In the genomic region with DNA sequence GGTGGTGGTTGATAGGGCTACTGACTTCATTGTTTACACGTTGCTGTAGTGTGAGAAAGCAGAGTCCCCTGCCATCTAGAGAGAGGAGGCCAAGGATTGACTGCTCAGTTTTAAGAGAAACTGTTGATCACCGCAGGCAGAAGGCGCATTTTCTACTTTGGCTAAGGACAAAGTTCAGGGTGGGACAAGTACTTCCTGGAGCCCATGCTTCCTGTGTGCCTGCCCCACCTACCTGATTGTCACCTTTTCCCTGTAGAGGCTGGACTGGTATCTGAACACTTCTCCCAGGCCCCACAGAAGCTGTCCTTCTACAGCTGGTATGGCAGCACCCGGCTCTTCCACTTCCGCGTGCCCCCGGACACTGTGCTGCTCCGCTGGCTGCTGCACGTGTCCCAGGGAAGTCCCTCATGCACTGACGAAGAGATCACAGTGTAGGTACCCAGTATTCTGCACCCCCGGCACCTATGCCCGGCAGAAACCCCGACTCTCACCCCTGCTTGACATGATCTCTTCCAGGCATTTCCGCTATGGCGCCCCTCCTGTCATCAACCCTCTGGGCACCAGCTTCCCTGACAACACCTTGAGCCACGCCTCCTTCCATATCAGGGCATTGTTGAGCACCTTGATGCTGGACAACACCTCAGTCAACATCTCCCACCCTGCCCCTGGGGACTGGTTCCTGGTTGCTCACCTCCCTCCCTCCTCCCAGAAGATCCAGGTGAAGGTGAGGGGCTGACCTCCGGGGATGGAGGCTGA, we compare ENCODE assay signal across 25 mouse cellular contexts. TPM values are rescaled to one million over a fixed set of nuclear protein-coding genes. Genes with fewer than 3 reads are reported as not detected.
DNase-seq lines count a peak whose midpoint lies in the region; ATAC-seq and TF ChIP-seq lines count a peak whose summit lies in the region.
"Had no signal": no experiment of that assay in that cellular context is flagged by ENCODE, and none has a peak within 500 bp of the region (broad histone marks: within the 10 kb centered on the region; RNA-seq: fewer than 3 reads in every experiment).

No protein-coding gene starts in this region.

- H3K4me2 ChIP-seq in intestine, embryonic 16.5 days (ENCODE audit: low read depth, low read length) = peak overlapping the region; percentile 22; the same call in 1 of the 2 replicates
- H3K4me2 ChIP-seq in stomach, embryonic 16.5 days (ENCODE audit: low read depth, low read length) = no peak overlapping the region
- H3K4me2 ChIP-seq: embryonic facial prominence, embryonic 12.5 days; heart, embryonic 15.5 days; limb, embryonic 12.5 days; liver, embryonic 15.5 days; lung, embryonic 14.5 days; midbrain, embryonic 11.5 days had no signal

- WGBS in kidney, adult 2 months = 67% methylated on average over 17 of the region's 17 CpGs
- 71% methylated on average over 17 of the region's 17 CpGs for WGBS in intestine, embryonic 16.5 days
- 76% methylated on average over 17 of the region's 17 CpGs for WGBS in stomach, embryonic 16.5 days
- 93% methylated on average over 17 of the region's 17 CpGs for WGBS in thymus, adult 2 months

- peak; percentile 65 for ATAC-seq in intestine, embryonic 16.5 days
- peak; percentile 15; the same call in 1 of the 2 replicates for ATAC-seq in stomach, embryonic 16.5 days (ENCODE audit: insufficient read depth, low FRiP score)
- ATAC-seq in inflammation-experienced regulatory T-cells, adult 6 months = no peak
- ATAC-seq: forebrain, embryonic 14.5 days; hindbrain, embryonic 16.5 days; midbrain, embryonic 16.5 days had no signal

- peaks cover 5% of the 10 kb centered on the region for H3K4me1 ChIP-seq in kidney, adult 2 months (ENCODE audit: control insufficient read depth, insufficient read depth, low read length)
- peaks cover 82% of the 10 kb centered on the region for H3K4me1 ChIP-seq in E14TG2a.4 (replicated peaks; ENCODE audit: low read depth, low read length)
- peaks cover 10% of the 10 kb centered on the region for H3K4me1 ChIP-seq in intestine, embryonic 16.5 days (ENCODE audit: control insufficient read depth, insufficient read depth, low read length)
- peaks cover 20% of the 10 kb centered on the region for H3K4me1 ChIP-seq in stomach, embryonic 16.5 days (ENCODE audit: control insufficient read depth, insufficient read depth, low read length)
- H3K4me1 ChIP-seq in thymus, adult 2 months (replicated peaks; ENCODE audit: control insufficient read depth, insufficient read depth, low read length) = peaks cover 15% of the 10 kb centered on the region

- DNase-seq in kidney, adult 2 months = no peak
- no peak for DNase-seq in kidney, postnatal 10 days
- no peak for DNase-seq in thymus, adult 2 months
- DNase-seq: adrenal gland, adult 8-10 months; cerebellum, adult 8-10 months; gastrocnemius, postnatal 14 days; layer of hippocampus, postnatal 36 days; lung, embryonic 14.5 days; lung, postnatal 36 days; right cerebral cortex, postnatal 25 days; spleen, adult 18-20 months; thymus, postnatal 4 days had no signal

- H3K27ac ChIP-seq in kidney, adult 2 months (ENCODE audit: insufficient read depth, low read depth, low read length) = peak overlapping the region; percentile 72
- peak overlapping the region; percentile 88 for H3K27ac ChIP-seq in intestine, embryonic 16.5 days (ENCODE audit: low read length)
- H3K27ac ChIP-seq in stomach, embryonic 16.5 days (ENCODE audit: low read length) = peak overlapping the region; percentile 70
- H3K27ac ChIP-seq in thymus, adult 2 months (ENCODE audit: control insufficient read depth, insufficient read depth, low read length) = no peak overlapping the region
- H3K27ac ChIP-seq: embryonic facial prominence, embryonic 12.5 days; heart, embryonic 10.5 days; heart, embryonic 15.5 days; limb, embryonic 12.5 days; liver, embryonic 15.5 days had no signal

- TF ChIP-seq POLR2A in kidney, adult 2 months (IDR thresholded peaks at IDR 0.05; ENCODE audit: low read depth, low read length) = no peak
- no peak for TF ChIP-seq POLR2A in thymus, adult 2 months (IDR thresholded peaks at IDR 0.05; ENCODE audit: control insufficient read depth, extremely low read depth, insufficient read depth, low read length, poor library complexity)

- no peaks in the 10 kb centered on the region for H3K9me3 ChIP-seq in E14TG2a.4 (ENCODE audit: low read length)
- H3K9me3 ChIP-seq in intestine, embryonic 16.5 days (ENCODE audit: control insufficient read depth, low read length) = no peaks in the 10 kb centered on the region
- no peaks in the 10 kb centered on the region for H3K9me3 ChIP-seq in stomach, embryonic 16.5 days (replicated peaks; ENCODE audit: control insufficient read depth, low read length)
- H3K9me3 ChIP-seq: embryonic facial prominence, embryonic 12.5 days; heart, embryonic 10.5 days; heart, embryonic 15.5 days; limb, embryonic 12.5 days; liver, embryonic 15.5 days had no signal

- H3K4me3 ChIP-seq in kidney, adult 2 months (ENCODE audit: insufficient read depth, low read depth, low read length) = no peak overlapping the region
- peak overlapping the region; percentile 48 for H3K4me3 ChIP-seq in E14TG2a.4 (replicated peaks; ENCODE audit: low read length)
- H3K4me3 ChIP-seq in intestine, embryonic 16.5 days (ENCODE audit: low read length) = no peak overlapping the region
- H3K4me3 ChIP-seq in stomach, embryonic 16.5 days (replicated peaks; ENCODE audit: low read length) = no peak overlapping the region
- no peak overlapping the region for H3K4me3 ChIP-seq in thymus, adult 2 months (ENCODE audit: control insufficient read depth, insufficient read depth, low read length)
- H3K4me3 ChIP-seq: embryonic facial prominence, embryonic 12.5 days; heart, embryonic 10.5 days; heart, embryonic 15.5 days; limb, embryonic 12.5 days; liver, embryonic 15.5 days had no signal

- H3K36me3 ChIP-seq in kidney, adult 2 months (ENCODE audit: control insufficient read depth, insufficient read depth, low read length) = no peaks in the 10 kb centered on the region
- H3K36me3 ChIP-seq in E14TG2a.4 (ENCODE audit: insufficient read depth, low read length) = peaks cover 66% of the 10 kb centered on the region
- no peaks in the 10 kb centered on the region for H3K36me3 ChIP-seq in intestine, embryonic 16.5 days (ENCODE audit: control insufficient read depth, insufficient read depth, low read length)
- no peaks in the 10 kb centered on the region for H3K36me3 ChIP-seq in stomach, embryonic 16.5 days (ENCODE audit: control insufficient read depth, insufficient read depth, low read length)
- H3K36me3 ChIP-seq in thymus, adult 2 months (ENCODE audit: control insufficient read depth, insufficient read depth, low read length) = no peaks in the 10 kb centered on the region
- H3K36me3 ChIP-seq: embryonic facial prominence, embryonic 12.5 days; heart, embryonic 10.5 days; heart, embryonic 15.5 days; limb, embryonic 12.5 days; liver, embryonic 15.5 days had no signal

- H3K27me3 ChIP-seq in kidney, adult 2 months (replicated peaks; ENCODE audit: control insufficient read depth, insufficient read depth, low read length) = no peaks in the 10 kb centered on the region
- H3K27me3 ChIP-seq in E14TG2a.4 (ENCODE audit: insufficient read depth, low read length) = peaks cover 20% of the 10 kb centered on the region
- peaks cover 33% of the 10 kb centered on the region for H3K27me3 ChIP-seq in intestine, embryonic 16.5 days (replicated peaks; ENCODE audit: control insufficient read depth, insufficient read depth, low read length)
- peaks cover 46% of the 10 kb centered on the region for H3K27me3 ChIP-seq in stomach, embryonic 16.5 days (ENCODE audit: control insufficient read depth, insufficient read depth, low read length)
- no peaks in the 10 kb centered on the region for H3K27me3 ChIP-seq in thymus, adult 2 months (ENCODE audit: control insufficient read depth, insufficient read depth, low read length)

- no peak for TF ChIP-seq CTCF in kidney, adult 2 months (conservative IDR thresholded peaks at IDR 0.05; ENCODE audit: insufficient read depth, insufficient read length, low read depth, low read length)
- no peak for TF ChIP-seq CTCF in E14TG2a.4 (conservative IDR thresholded peaks at IDR 0.05; ENCODE audit: low read length)
- TF ChIP-seq CTCF in thymus, adult 2 months (IDR thresholded peaks at IDR 0.05; ENCODE audit: borderline replicate concordance, control insufficient read depth, extremely low read depth, insufficient read depth, low read length, poor library complexity) = no peak

- no peak overlapping the region for H3K9ac ChIP-seq in intestine, embryonic 16.5 days (ENCODE audit: low read depth, low read length)
- no peak overlapping the region for H3K9ac ChIP-seq in stomach, embryonic 16.5 days (ENCODE audit: low read length)
- H3K9ac ChIP-seq: embryonic facial prominence, embryonic 12.5 days; heart, embryonic 15.5 days; limb, embryonic 12.5 days; liver, embryonic 15.5 days; lung, embryonic 14.5 days had no signal

RNA-seq across cellular contexts. Expression of a gene that starts 3.6 kb away (rescaled TPM):
- 431 and 538 TPM in 2 replicates for polyA plus RNA-seq in kidney, adult 2 months (2012; rRNA removed)
- polyA plus RNA-seq in intestine, embryonic 16.5 days (2015; fragmentation: Nextera tagmentation; extraction: Ambion mirVana) = 12.1 and 15.1 TPM in 2 replicates
- polyA plus RNA-seq in stomach, embryonic 16.5 days (2015; fragmentation: Nextera tagmentation; extraction: Ambion mirVana) = 5.7 and 6.9 TPM in 2 replicates
- 1 to 10 TPM; 6.0 to 8.5 (median 6.3) TPM for polyA plus RNA-seq in inflammation-experienced regulatory T-cells, adult 6 months (2017; shearing (Covaris generic))
- 38.2 and 43.2 TPM in 2 replicates for polyA plus RNA-seq in thymus, adult 2 months (2012; rRNA removed)

RNA-seq across cellular contexts. Expression of a gene that starts 6.6 kb away (rescaled TPM):
- polyA plus RNA-seq in kidney, adult 2 months (2012; rRNA removed) = 130 and 137 TPM in 2 replicates
- 242 and 260 TPM in 2 replicates for polyA plus RNA-seq in intestine, embryonic 16.5 days (2015; fragmentation: Nextera tagmentation; extraction: Ambion mirVana)
- 184 and 201 TPM in 2 replicates for polyA plus RNA-seq in stomach, embryonic 16.5 days (2015; fragmentation: Nextera tagmentation; extraction: Ambion mirVana)
- polyA plus RNA-seq in inflammation-experienced regulatory T-cells, adult 6 months (2017; shearing (Covaris generic)) = 100 to 1,000 TPM in 2 of 3 experiments, 10 to 100 TPM in 1; 94.6 to 150 (median 125) TPM
- 80.0 and 82.6 TPM in 2 replicates for polyA plus RNA-seq in thymus, adult 2 months (2012; rRNA removed)

RNA-seq across cellular contexts. Expression of a gene that starts 21.3 kb away (rescaled TPM):
- polyA plus RNA-seq in kidney, adult 2 months (2012; rRNA removed) = 36.2 and 45.6 TPM in 2 replicates
- 92.1 and 97.1 TPM in 2 replicates for polyA plus RNA-seq in intestine, embryonic 16.5 days (2015; fragmentation: Nextera tagmentation; extraction: Ambion mirVana)
- polyA plus RNA-seq in stomach, embryonic 16.5 days (2015; fragmentation: Nextera tagmentation; extraction: Ambion mirVana) = 67.7 and 74.7 TPM in 2 replicates
- 1 to 10 TPM in 1 of 3 experiments, under 1 TPM in 2; 0.39 to 1.0 (median 0.52) TPM for polyA plus RNA-seq in inflammation-experienced regulatory T-cells, adult 6 months (2017; shearing (Covaris generic))
- polyA plus RNA-seq in thymus, adult 2 months (2012; rRNA removed) = 30.9 and 33.1 TPM in 2 replicates

RNA-seq across cellular contexts. Expression of a gene that starts 21.8 kb away (rescaled TPM):
- 16.3 and 18.5 TPM in 2 replicates for polyA plus RNA-seq in kidney, adult 2 months (2012; rRNA removed)
- polyA plus RNA-seq in intestine, embryonic 16.5 days (2015; fragmentation: Nextera tagmentation; extraction: Ambion mirVana) = 5.9 and 6.6 TPM in 2 replicates
- polyA plus RNA-seq in stomach, embryonic 16.5 days (2015; fragmentation: Nextera tagmentation; extraction: Ambion mirVana) = 6.4 and 6.6 TPM in 2 replicates
- 10 to 100 TPM; 10.3 to 11.0 (median 10.9) TPM for polyA plus RNA-seq in inflammation-experienced regulatory T-cells, adult 6 months (2017; shearing (Covaris generic))
- 38.0 and 40.1 TPM in 2 replicates for polyA plus RNA-seq in thymus, adult 2 months (2012; rRNA removed)

RNA-seq across cellular contexts. Expression of a gene that starts 26.5 kb away (rescaled TPM):
- polyA plus RNA-seq in kidney, adult 2 months (2012; rRNA removed) = 63.0 and 74.9 TPM in 2 replicates
- 49.6 and 51.5 TPM in 2 replicates for polyA plus RNA-seq in intestine, embryonic 16.5 days (2015; fragmentation: Nextera tagmentation; extraction: Ambion mirVana)
- polyA plus RNA-seq in stomach, embryonic 16.5 days (2015; fragmentation: Nextera tagmentation; extraction: Ambion mirVana) = 47.1 and 56.6 TPM in 2 replicates
- 10 to 100 TPM; 14.2 to 26.5 (median 21.7) TPM for polyA plus RNA-seq in inflammation-experienced regulatory T-cells, adult 6 months (2017; shearing (Covaris generic))
- polyA plus RNA-seq in thymus, adult 2 months (2012; rRNA removed) = 10.0 and 11.5 TPM in 2 replicates

Comparison
In these comparisons a context has a peak if more than half of its experiments do, and no peak if none do; other contexts are left out.
1. RNA of a gene that starts 21.3 kb away (polyA plus RNA-seq): 92.1 to 97.1 TPM in intestine, embryonic 16.5 days, 67.7 to 74.7 TPM in stomach, embryonic 16.5 days, 36.2 to 45.6 TPM in kidney, adult 2 months and 30.9 to 33.1 TPM in thymus, adult 2 months; 0.39 to 1.0 TPM in inflammation-experienced regulatory T-cells, adult 6 months; every median in the first group is over 10 times any median in the second.